Mouse (Mus musculus): ENCODE data around the gene Pycard. TPM values are rescaled to one million over a fixed set of nuclear protein-coding genes. Genes with fewer than 3 reads are reported as not detected.
"Not testable (repeated sequence)": the region's sequence is repeated elsewhere in the genome, so short reads cannot be mapped to it uniquely, and the experiment has no call there.

Pycard gene
- total RNA-seq, 4 experiments from 2014 or later: 2.6 to 14.8 (median 7.2) TPM

DNA sequence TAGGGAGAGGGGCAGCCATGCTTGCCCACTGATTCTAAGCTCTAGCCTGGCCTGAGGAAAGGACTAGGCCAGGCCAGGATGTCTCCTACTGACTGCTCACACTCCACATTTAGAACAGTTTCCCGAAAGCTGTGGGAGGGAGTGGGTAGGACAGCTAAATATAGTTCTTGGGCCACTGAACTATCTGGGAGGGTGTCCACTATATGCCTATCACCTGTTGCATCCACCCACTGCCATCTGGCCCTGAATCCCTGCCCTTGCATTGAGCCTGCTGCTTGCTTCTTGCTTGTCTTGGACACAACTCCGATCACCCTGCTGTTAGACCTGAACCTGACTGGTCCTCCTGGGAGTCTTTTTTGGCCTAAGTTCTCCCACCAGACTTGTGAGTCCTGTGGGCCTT is 10.0 kb upstream of the Pycard start, which contains the start of gene Trim72:
Gene Trim72, plus strand, starts transcription at position 262 of the 400 bp plus-strand sequence.
- DNase-seq (ENCODE audit: low spot score in 2 of 2): no peak

DNA sequence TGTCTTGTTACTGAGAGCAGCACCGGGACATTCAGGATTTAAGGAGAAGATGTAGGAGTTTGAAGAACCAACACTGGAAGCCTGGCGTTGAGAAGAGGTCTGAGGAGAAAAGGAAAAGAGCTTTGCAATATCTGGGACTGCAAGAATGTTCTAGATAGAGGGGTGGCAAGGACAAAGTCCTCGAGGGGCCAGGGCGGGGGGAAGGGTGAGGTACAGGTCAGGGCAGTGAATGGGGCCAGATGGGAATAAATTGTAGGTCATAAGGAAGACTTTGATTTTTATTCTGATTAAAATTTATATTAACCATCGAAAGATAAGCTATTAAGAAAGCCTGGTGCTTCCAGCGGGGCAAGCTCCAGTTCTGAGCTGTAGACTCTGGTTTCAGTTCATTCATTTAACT is 9.4 kb upstream of the Pycard start:
- DNase-seq (ENCODE audit: low spot score in 2 of 2): no peak

DNA sequence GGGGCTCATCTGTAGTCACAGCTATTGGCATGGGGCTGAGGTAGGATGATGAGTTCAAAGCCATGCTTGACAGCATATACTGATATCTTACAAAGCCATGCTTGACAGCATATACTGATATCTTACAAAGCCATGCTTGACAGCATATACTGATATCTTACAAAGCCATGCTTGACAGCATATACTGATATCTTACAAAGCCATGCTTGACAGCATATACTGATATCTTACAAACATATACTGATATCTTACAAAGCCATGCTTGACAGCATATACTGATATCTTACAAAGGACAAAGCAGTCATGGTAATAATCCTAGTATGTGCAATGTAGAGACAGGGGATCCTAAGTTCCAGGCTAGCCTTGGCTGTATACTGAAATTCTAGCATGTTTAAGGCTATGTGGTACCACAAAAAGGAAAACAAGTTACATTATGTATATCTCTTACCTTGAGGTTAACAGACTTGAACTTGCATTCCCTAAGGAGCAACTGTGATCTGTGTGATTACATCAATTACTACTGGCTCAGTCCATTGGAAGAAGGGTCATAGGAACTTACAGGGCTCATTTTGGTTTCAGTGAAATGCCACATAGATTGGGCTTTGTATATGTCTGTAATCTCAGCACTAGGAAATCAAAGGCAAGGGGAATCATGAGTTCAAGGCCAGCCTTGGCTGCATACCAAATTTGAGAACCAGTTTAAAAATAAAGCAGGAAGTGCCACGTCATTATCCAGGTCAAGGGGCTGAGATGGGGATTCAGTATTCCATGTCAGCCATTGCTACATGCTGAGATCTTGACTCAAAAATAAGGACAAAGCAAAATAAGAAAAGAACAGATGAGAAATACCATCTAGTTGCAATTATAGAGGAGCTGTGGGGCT is 6.6 kb upstream of the Pycard start:
- no peak for DNase-seq (ENCODE audit: low spot score in 2 of 2)

DNA sequence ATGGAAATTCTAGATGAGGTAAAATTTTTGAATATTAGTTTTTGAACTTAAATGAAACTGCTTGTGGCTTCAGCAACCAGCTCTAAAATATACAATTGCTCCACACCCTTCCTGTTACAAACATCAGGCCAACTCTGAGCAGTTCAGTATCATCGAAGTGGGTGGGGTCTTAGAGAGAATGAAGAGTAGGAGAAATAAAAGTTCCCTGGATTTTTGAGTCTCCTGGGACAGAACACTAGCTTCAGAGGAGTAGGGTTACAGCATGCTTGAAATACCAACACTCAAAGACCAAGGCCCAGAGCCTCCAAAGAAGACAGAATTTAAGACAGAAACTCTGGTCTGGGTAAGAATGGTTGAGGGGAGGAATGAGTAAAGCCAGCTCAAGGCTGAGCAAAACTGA is 5.8 kb upstream of the Pycard start:
- no peak for DNase-seq (ENCODE audit: low spot score in 2 of 2)

DNA sequence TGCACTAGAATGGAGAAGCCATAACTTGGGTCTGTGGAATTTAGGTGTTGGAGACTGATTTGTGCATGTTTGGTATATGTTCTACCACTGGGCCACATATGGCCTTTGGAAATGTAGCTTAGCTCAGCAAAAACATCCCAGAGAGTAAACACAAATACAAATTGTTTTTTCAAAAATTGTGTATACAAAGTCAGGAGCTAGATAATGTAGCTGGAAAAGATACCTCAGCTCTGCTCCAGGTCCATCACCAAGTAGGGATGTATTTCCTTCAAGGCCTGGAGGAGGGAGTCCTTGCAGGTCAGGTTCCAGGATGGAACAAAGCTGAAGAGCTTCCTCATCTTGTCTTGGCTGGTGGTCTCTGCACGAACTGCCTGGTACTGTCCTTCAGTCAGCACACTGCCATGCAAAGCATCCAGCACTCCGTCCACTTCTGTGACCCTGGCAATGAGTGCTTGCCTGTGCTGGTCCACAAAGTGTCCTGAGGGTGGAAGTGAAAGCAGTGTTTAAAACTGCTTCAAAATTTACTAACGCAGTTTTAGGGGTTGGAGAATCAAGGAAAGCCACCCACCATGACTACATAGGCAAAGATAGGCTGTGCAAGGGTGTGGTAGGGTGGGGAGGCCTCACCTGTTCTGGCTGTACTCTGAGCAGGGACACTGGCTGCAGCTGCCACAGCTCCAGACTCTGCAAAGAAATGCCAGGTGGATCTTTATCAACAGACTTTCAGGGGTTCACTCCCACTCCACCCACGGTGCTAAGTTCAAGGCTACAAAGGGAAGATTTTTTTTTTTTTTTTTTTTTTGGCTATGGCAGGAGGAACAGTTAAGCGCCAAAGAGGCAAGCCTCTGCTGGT is 953 bp downstream of the Pycard start:
- no peak for DNase-seq (ENCODE audit: low spot score in 2 of 2)

DNA sequence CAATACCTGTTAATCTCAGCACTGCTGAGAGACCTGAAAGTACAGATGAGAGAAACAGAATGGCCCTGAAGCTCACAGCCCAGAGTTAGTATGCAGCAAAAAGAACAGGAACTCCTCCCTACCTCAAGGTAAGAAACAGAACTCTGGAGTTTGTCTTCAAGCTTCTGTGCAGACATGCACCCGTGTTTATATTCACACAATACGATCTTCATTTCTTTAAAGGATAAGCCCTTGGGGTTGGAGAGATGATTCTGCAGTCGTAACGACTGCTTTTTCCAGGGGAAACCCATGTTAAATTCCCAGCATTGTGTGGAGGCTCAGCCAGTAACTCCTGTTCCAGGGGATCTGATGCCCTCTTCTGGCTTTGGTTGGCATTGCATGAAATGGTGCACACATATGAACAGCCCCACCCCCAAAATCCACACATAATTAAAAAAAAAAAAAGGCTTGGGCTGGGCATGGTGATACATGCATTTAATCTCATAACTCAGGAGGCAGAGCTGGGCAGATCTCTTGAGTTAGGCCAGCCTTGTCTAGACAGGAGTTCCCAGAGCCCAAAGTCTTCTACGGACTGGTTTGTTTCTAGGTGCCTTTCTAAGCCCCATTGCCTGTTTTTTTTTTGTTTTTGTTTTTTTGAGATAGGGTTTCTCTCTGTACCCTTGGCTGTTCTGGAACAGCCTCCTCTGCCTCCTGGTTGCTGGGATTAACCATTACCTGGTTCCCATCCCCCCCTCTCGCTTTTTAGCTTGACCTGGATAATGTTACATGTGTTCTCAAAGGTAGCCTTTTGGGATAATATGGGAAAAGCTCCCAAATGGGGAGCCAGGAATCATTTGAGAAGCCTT is 1.8 kb downstream of the Pycard start:
- peak; percentile 42 to 73 for DNase-seq (ENCODE audit: low spot score in 2 of 2)

DNA sequence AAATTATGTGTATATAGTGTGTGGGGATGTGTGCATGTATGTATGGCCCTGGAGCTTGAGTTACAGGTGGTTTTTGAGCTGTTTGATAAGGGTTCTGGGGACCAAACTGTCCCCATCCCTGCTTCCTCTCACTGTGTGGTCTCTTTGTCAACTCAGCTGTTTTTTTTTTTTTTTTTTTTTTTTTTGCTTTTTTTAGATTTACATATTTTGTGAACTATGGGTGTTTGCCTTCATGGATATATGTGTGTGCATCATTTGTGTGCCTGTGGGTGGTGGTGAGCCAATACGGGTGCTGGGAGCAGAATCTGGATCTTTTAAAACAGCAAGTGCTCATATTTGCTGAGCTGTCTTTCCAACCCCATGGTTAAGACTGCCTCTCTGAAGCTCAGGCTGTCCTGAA is 4.8 kb downstream of the Pycard start:
- no peak for DNase-seq (ENCODE audit: low spot score in 2 of 2)

DNA sequence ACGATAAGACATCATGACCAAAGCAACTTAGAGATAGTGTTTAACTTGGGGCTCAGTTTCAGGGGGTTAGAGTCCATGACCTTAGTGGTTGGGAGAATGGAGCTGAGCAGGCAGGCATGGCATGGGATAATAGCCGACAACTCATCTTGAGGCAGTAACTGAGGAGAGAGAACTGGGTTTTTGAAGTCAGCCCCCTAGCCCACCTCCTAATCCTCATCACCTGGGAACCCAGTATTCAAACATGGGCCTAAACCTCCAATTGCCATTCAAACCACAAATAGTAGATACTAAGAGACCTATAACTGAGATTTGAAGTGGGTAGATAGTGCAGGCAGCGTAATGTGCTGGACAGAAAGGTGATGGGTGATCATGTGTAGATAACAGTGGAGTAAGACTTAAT is 13.1 kb downstream of the Pycard start:
- no peak for DNase-seq (ENCODE audit: low spot score in 2 of 2)

DNA sequence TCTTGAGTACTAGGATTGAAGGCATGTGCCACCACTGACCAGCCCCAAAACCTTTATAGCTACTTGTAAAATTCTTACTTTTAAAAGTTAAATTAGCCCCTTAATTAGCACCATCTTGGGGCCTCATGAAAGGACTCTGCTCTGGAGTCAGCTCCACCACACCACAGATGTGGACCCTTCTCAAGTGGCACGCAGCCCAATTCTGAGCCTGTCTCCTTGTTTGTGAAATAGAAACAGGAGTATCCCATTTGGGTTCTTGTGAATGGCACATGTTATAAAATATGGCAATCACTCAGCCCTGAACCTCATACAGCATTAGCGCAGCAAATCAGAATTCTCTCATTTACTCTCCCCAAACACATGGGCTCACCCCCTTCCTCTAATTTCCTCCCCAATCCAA is 14.8 kb downstream of the Pycard start:
- DNase-seq (ENCODE audit: low spot score in 2 of 2): no peak

DNA sequence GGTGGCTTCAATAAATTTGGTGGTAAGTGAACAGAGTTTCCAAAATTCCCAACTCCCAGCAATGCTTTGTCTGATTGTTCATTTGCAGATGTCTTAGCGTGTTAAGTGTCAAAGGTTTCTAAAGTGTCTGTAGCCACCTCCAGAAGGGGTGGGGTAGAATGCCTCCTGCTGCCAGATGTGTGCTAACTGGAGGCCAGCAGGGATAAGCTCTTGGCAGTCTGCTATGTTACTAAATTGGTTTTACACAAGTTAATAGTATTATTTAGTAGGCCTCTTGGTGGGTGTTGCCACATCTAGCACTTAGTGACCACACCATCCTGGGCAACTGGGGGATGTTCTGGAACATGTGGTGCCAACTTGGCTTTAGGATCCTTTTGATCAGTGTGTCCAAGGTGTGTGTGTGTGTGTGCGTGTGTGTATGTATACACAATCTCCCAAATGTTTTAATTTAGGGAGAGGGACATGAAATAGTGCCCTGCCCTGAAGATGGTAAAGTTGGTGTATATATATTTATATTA is 19.2 kb downstream of the Pycard start:
- DNase-seq (ENCODE audit: low spot score in 2 of 2): no peak

DNA sequence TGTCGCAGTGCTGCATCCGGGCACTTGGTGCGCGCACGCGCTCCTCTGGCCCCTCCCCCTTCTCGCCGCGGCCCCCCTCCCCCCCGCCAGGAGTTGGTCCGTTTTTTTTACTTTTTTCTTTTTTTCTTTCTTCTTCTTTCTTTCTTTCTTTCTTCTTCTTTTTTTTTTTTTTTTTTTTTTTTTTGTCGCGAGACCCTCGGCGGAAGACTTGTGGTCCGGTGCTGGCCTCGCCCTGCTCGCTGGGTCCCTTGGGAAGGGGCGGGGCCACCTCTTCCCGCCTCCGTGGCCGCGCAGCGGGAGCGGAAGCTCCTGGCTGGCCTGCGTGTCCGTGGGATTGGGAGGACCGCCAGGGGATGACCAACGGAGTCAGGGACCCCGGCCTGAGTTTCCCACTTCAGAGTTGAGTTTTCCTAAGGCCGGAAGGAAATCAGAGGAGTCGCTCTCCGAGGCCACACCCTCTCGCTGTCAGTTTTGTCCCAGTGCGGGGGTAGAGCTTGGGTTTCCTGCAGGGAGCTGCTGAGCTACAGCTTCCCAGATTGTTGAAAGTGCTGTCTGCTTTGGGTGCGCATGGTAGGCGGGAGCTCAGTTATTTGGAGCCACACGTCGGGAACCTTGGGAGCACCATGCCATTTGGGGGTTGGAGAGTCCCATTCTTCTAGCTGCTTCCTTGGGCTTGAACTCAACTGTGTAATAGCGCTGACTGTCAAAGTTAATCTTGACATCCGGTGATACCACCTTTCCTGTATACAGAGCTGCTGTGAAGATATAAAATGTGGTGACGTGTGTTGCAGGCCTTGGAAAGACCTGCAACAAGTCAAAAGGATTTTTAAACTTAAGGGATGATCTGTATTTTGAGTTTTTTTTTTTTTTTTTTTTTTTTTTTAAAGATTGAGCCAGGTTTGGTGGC is 25.5 kb downstream of the Pycard start:
- peak; percentile 62 to 75 for DNase-seq (ENCODE audit: low spot score in 2 of 2)

DNA sequence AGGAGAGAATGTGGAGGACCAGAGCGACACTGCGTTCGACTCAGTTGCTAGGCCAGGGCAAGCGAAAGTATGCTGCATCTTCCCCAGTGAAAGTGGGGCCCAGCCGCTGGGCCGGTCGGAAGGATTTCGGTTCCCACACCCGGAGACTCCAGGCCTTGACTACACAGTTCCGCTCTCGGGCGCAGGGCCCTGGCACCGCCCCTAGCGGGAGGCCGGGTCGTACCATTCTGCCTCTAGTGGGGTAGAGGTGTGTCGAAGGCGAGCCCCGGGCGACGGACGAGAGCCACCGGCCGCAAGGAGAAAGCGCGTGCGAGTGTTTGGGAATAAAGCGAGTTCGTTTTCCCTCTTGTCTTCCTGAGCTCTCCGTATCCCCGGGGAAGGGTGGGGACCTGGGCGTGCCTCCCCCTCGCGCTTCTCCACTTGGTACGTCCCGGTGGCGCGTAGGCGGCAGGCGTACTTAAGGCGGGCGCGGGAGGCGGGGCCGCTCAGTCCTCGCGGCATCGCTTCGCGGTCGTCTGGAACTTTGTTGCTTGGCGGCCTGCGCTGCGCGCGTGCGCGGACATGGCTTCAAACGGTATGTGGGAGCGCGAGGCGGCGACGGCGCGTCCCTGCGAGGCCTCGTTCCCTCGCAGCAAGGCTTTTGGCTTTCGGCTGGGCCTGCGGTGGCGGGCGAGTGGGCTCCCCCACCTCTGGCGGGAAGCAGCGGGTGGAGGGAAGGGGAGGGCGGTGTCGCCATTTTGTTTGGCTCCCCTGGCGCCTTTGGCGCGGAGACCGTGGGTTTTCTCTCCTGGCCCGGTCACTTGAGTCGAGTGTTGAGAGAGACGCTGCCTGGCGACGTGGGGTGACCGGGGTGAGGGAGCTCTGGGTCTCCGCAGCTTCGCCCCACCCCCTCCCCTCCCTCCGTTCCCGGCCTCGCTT is 26.4 kb downstream of the Pycard start, which contains the start of gene Fus:
Gene Fus, plus strand, starts transcription at position 454 of the 918 bp plus-strand sequence.
- peak; percentile 90 to 95 for DNase-seq (ENCODE audit: low spot score in 2 of 2)

DNA sequence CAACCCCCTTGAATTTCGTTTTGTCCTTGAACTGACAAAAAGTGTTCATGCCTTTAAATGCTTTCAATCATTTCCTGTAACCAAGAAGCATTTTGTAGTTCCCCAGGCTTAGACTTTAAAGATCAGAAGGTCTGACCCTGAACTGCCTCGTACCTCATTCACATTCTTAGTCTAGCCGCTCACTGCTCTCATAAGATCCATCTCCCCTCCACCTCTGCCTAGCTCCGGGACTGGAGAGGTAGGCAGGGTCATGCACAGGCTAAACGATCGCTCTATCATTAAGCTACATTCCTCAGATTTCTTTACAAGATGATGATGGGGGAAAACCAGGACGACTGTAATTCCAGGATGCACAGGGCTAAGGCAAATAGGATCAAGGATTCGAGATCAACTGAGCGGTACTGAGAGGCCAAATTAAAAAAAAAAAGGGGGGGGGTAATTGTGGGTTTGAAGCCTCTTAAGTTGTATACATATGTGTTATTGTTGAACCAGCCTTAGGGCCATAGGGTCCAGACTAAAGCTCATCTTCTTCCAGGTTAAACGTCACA is 27.2 kb downstream of the Pycard start:
- DNase-seq (ENCODE audit: low spot score in 2 of 2): no peak

DNA sequence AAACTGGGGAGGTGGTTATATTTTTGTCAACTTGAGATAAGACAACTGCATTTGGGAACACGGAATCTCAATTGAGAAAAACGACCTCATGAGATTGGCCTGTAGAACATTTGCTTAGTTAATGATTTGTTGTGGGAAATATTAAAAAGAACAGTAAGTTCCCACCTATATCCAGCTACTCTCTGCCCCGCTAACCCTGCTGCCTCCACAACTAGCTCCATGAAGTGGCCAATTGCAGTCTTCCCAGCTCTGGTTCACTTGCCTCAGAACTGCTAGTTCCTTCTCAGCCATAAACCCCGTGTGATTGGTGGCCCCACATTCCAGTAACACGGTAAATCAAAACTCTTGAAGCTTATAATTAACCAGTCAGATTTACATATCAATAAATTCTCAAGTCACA is 34.3 kb downstream of the Pycard start:
- no peak for DNase-seq (ENCODE audit: low spot score in 2 of 2)

DNA sequence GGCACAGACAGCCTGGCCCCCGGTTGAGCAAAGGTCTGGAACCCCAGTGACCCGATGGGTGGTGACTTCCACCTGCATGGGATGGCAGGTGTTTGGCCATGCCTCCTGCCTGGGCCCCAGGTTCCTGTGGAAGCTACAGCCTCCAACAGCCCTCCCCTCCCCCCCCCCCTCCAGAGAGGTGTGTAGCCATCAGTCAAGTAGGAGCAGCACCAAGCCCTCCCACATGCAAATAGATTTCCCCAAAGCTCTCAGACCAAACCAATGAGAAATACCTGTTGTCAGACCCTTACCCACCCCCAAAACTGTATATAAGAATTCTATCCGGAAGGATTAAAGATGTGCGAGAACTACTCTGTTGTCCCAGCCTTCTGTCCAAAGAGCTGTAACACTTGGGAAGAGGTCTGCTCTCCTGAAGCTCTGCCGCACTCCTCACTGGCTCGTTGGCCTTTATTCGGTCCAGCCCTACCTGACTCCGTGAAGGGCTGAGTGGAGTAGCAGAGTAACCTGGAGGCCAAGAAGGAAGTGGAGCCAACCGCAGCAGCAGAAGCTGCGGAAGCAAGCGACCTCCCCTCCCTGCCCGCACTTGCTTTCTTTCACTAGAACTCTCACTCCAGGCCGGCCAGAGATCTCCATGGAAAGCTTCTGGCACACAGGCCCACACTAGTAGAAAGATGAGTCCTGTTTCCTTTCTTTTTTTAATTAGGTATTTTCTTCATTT is 40.6 kb downstream of the Pycard start:
- no peak for DNase-seq (ENCODE audit: low spot score in 2 of 2)

DNA sequence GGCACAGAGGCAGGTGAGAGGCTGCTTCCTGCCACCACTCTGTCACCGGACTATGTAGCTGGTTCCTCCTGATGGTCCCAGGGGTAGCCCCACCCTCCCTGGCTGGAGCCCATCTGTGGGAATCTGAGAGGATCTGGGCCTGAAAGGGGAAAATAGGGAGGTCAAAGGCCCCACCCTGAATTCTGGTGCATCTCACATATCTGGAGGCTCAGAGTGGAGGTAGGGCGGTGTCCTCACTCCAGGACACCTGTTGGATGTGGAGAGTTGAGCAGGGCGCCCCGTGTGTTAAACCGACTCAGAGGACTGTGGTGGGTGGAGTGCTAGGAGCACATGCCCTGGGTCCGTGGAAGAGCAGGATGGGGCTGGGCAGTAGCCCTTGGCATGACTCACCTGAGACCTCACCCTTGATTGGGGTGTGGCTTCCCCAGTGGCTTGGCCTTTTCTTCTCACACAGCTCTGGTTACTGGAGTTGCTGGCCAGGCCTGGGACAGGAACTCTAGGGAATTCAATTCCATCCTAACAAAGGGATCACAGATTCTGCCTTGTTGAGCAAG is 47.1 kb downstream of the Pycard start, which contains the start of gene Prss36:
Gene Prss36, minus strand, starts transcription at position 256 of the 554 bp plus-strand sequence.
- no peak for DNase-seq (ENCODE audit: low spot score in 2 of 2)

DNA sequence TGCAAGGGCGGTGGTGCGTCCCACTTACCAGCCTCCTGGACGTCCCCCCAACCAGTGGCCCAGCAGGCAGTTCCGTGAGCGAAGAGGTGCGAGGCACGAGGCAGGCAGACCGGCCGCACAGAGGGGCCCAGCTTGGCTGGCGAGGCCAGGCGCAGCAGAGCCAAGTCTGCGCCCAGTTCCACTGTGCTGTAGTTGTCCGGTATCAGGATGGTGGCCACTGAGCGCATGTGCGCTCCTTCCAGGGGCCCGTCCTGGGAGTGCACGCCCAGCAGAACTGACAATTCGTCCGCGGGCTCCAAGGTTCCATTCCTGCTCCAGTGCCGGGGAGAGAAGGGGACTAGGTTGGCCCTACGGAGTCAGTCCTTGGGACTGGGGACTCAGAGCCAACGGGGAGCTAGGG is 49.1 kb downstream of the Pycard start:
- no peak for DNase-seq (ENCODE audit: low spot score in 2 of 2)

DNA sequence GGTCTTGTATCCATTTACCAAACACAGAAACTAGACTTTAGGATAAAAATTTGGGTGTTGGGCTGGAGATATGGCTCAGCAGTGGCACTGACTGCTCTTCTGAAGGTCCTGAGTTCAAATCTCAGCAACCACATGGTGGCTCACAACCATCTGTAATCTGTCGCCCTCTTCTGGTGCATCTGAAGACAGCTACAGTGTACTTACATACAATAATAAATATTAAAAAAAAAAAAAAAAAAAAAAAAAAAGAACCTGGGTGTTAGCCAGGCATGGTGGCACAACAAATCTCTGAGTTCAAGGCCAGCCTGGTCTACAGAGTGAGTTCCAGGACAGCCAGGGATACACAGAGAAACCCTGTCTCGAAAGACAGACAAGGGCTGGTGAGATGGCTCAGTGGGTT is 51.6 kb downstream of the Pycard start:
- not testable (repeated sequence) for DNase-seq (ENCODE audit: low spot score in 2 of 2)
